Mouse (Mus musculus) midbrain, postnatal 0 days (tissue): Measurements from ENCODE around the gene Exo5. TPM values are rescaled to one million over a fixed set of nuclear protein-coding genes. Genes with fewer than 3 reads are reported as not detected.

ENCODE experiments used
- ATAC-seq: fragments of 200-750 bp; cut with Nextera tagmentation; 2 replicates; pipeline ENCODE4 v1.8.0; 2017; ENCODE audit warnings: moderate number of reproducible peaks, mild to moderate bottlenecking, moderate TSS enrichment, moderate library complexity; ENCODE audit not compliant: low FRiP score
- DNase-seq: peaks from one replicate; pipeline ENCODE4 v3.0.0-alpha.2; 2015; ENCODE audit warnings: low spot score
- H3K27ac ChIP-seq: fragments of 300-500 bp; sonication (generic); 2 replicates; pipeline ENCODE4 v1.5.1; 2014; ENCODE audit warnings: low read depth, mild to moderate bottlenecking, low read length, mixed read lengths
- H3K27me3 ChIP-seq: fragments of 300-500 bp; sonication (generic); 2 replicates; pipeline ENCODE4 v1.6.1; 2014; ENCODE audit warnings: low read length, control low read depth, mixed read lengths; ENCODE audit not compliant: insufficient read depth
- H3K36me3 ChIP-seq: fragments of 300-500 bp; sonication (generic); 2 replicates; pipeline ENCODE4 v1.6.1; 2014; ENCODE audit warnings: low read length, control low read depth, mixed read lengths; ENCODE audit not compliant: insufficient read depth
- H3K4me1 ChIP-seq: fragments of 300-500 bp; sonication (generic); 2 replicates; pipeline ENCODE4 v1.6.1; 2014; ENCODE audit warnings: mild to moderate bottlenecking, control low read depth, antibody characterized with exemption, low read length, mixed read lengths; ENCODE audit not compliant: insufficient read depth
- H3K4me2 ChIP-seq: fragments of 300-500 bp; sonication (generic); 2 replicates; pipeline ENCODE4 v1.6.1; 2014; ENCODE audit warnings: low read depth, mild to moderate bottlenecking, low read length, mixed read lengths; ENCODE audit not compliant: poor library complexity, severe bottlenecking
- H3K4me3 ChIP-seq: fragments of 300-500 bp; sonication (generic); 2 replicates; pipeline ENCODE4 v1.5.1; 2014; ENCODE audit warnings: low read depth, mild to moderate bottlenecking, low read length, moderate library complexity
- H3K9ac ChIP-seq: fragments of 300-500 bp; sonication (generic); replicated peaks from 2 replicates; pipeline ENCODE4 v1.6.1; 2014; ENCODE audit warnings: mild to moderate bottlenecking, low read length, moderate library complexity, mixed read lengths; ENCODE audit not compliant: poor library complexity, severe bottlenecking
- H3K9me3 ChIP-seq: fragments of 300-500 bp; sonication (generic); 2 replicates; pipeline ENCODE4 v1.6.1; 2016; ENCODE audit warnings: low read length, control low read depth
- CTCF ChIP-seq: IDR thresholded peaks from 2 replicates; pipeline ENCODE4 v1.5.1; 2016; ENCODE audit warnings: antibody characterized with exemption, mild to moderate bottlenecking
- WGBS: fragments of 180-500 bp; shearing (Covaris S2); extraction: QIAGEN DNeasy Blood & Tissue Kit; methylation state at CpG from one replicate; pipeline ENCODE4 v1.1.7; 2014; 5-methylcytosine and 5-hydroxymethylcytosine counted together
- polyA plus RNA-seq: library from polyadenylated mRNA; unstranded; fragments of >200 nt; fragmentation: Nextera tagmentation; extraction: Ambion mirVana; gene quantifications from 2 replicates; pipeline ENCODE4 v1.2.1, GENCODE M21; 2015
- total RNA-seq: library from RNA; depleted of rRNA; stranded (reverse); fragments of >200 nt; gene quantifications from 2 replicates; pipeline ENCODE4 v1.2.3, GENCODE M21; 2014

Gene Exo5
- total and polyA plus RNA-seq, 2 experiments from 2014 or later, result 11.1 to 13.4 TPM

- Histone ChIP-seq H3K9me3 (no peaks in the 10 kb centered on the region), H3K4me2 (no peak overlapping the region), H3K9ac (no peak overlapping the region), H3K36me3 (peaks cover 2% of the 10 kb centered on the region; the same call in 1 of the 2 replicates), H3K27ac (no peak overlapping the region), H3K4me3 (no peak overlapping the region), H3K4me1 (peaks cover 10% of the 10 kb centered on the region; the same call in 1 of the 2 replicates), H3K27me3 (no peaks in the 10 kb centered on the region)
- ATAC-seq (no peak), DNase-seq (peak; percentile 66)
- no peak for TF ChIP-seq CTCF
- WGBS, result 38% methylated on average over 13 of the region's 13 CpGs
Measured at GRCm38 (mm10) chr4:120885208-120886120, 39.4 kb downstream of the Exo5 start.

GRCm38 (mm10) chr4:120882002-120882625 lies 42.7 kb downstream of the Exo5 start:
- H3K36me3 ChIP-seq, result peaks cover 5% of the 10 kb centered on the region
- ATAC-seq (peak; percentile 84), DNase-seq (peak; percentile 76)
- H3K27me3 ChIP-seq, result no peaks in the 10 kb centered on the region
- TF ChIP-seq CTCF, result no peak
- WGBS, result 20% methylated on average over 5 of the region's 5 CpGs
- H3K4me2 ChIP-seq, result 0 out of 2 replicates have a peak overlapping the region, but pooled peaks have one; percentile 3
- no peak overlapping the region for H3K9ac ChIP-seq
- H3K4me3 ChIP-seq, result no peak overlapping the region
- H3K9me3 ChIP-seq, result no peaks in the 10 kb centered on the region
- H3K27ac ChIP-seq, result no peak overlapping the region
- peaks cover 10% of the 10 kb centered on the region; the same call in 1 of the 2 replicates for H3K4me1 ChIP-seq

- whole genome bisulfite sequencing, result 48% methylated on average over 6 of the region's 6 CpGs
- Histone ChIP-seq H3K27me3 (no peaks in the 10 kb centered on the region), H3K9me3 (no peaks in the 10 kb centered on the region), H3K36me3 (peaks cover 5% of the 10 kb centered on the region), H3K9ac (no peak overlapping the region), H3K4me2 (no peak overlapping the region), H3K4me3 (no peak overlapping the region), H3K27ac (no peak overlapping the region), H3K4me1 (peaks cover 10% of the 10 kb centered on the region; the same call in 1 of the 2 replicates)
- DNase-seq (no peak), ATAC-seq (no peak)
- no peak for TF ChIP-seq CTCF
Measured at GRCm38 (mm10) chr4:120880731-120881432, 43.9 kb downstream of the Exo5 start.

- Histone ChIP-seq H3K4me2 (no peak overlapping the region), H3K4me1 (peaks cover 10% of the 10 kb centered on the region; the same call in 1 of the 2 replicates), H3K27me3 (no peaks in the 10 kb centered on the region), H3K27ac (no peak overlapping the region), H3K4me3 (no peak overlapping the region), H3K9ac (no peak overlapping the region), H3K36me3 (peaks cover 5% of the 10 kb centered on the region), H3K9me3 (no peaks in the 10 kb centered on the region)
- TF ChIP-seq CTCF, result no peak
- DNase-seq (no peak), ATAC-seq (no peak)
- WGBS, result 51% methylated on average over 4 of the region's 4 CpGs
Measured at GRCm38 (mm10) chr4:120879386-120879785, 45.4 kb downstream of the Exo5 start.

- H3K27ac ChIP-seq, result no peak overlapping the region
- no peak overlapping the region for H3K4me2 ChIP-seq
- no peak for TF ChIP-seq CTCF
- H3K9me3 ChIP-seq, result no peaks in the 10 kb centered on the region
- H3K27me3 ChIP-seq, result no peaks in the 10 kb centered on the region
- no peak overlapping the region for H3K9ac ChIP-seq
- WGBS, result 52% methylated on average over 3 of the region's 3 CpGs
- peaks cover 5% of the 10 kb centered on the region for H3K36me3 ChIP-seq
- H3K4me3 ChIP-seq, result no peak overlapping the region
- H3K4me1 ChIP-seq, result peaks cover 10% of the 10 kb centered on the region; the same call in 1 of the 2 replicates
- no peak for ATAC-seq
- no peak for DNase-seq
Measured at GRCm38 (mm10) chr4:120878728-120879127, 46.1 kb downstream of the Exo5 start.
